In genomic region chr14:79506207-79506606, GRCm38 (mm10) we compare ENCODE assay signal across 21 mouse cellular contexts. TPM values are rescaled to one million over a fixed set of nuclear protein-coding genes. Genes with fewer than 3 reads are reported as not detected.
DNase-seq lines count a peak whose midpoint lies in the region; ATAC-seq lines count a peak whose summit lies in the region.
"Had no signal": no experiment of that assay in that cellular context is flagged by ENCODE, and none has a peak within 500 bp of the region (broad histone marks: within the 10 kb centered on the region; RNA-seq: fewer than 3 reads in every experiment).

No protein-coding gene starts in this region.

- peak; percentile 90 for DNase-seq in heart, embryonic 10.5 days (ENCODE audit: low spot score)
- DNase-seq in heart, postnatal 14 days = no peak
- DNase-seq in liver, embryonic 13.5 days = peak; percentile 75
- no peak for DNase-seq in left cerebral cortex, postnatal 36 days (ENCODE audit: low spot score in 2 of 2)
- no peak for DNase-seq in gastrocnemius, adult 18-20 months (ENCODE audit: low spot score)
- DNase-seq: adrenal gland, postnatal 25 days; cerebellum, adult 2 months; gastrocnemius, postnatal 36 days; heart, postnatal 10 days; kidney, adult 2 months; kidney, postnatal 4 days; spleen, adult 18-20 months; thymus, postnatal 14 days had no signal

- peak overlapping the region; percentile 49 for H3K4me2 ChIP-seq in liver, embryonic 13.5 days
- no peak overlapping the region for H3K4me2 ChIP-seq in stomach, embryonic 15.5 days
- H3K4me2 ChIP-seq: embryonic facial prominence, embryonic 13.5 days; hindbrain, embryonic 15.5 days; midbrain, embryonic 15.5 days had no signal

- H3K4me1 ChIP-seq in heart, embryonic 10.5 days = peaks cover 18% of the 10 kb centered on the region
- peaks cover 85% of the 10 kb centered on the region for H3K4me1 ChIP-seq in erythroblast, embryonic 14.5 days (ENCODE audit: control insufficient read depth)
- H3K4me1 ChIP-seq in liver, embryonic 13.5 days (replicated peaks) = peaks cover 89% of the 10 kb centered on the region
- peaks cover 6% of the 10 kb centered on the region for H3K4me1 ChIP-seq in stomach, embryonic 15.5 days
- H3K4me1 ChIP-seq: midbrain, embryonic 15.5 days had no signal

- WGBS in heart, embryonic 10.5 days = 50% methylated on average over 9 of the region's 9 CpGs
- 24% methylated on average over 9 of the region's 9 CpGs for WGBS in liver, embryonic 13.5 days (ENCODE audit: insufficient replicate concordance)
- WGBS in stomach, embryonic 15.5 days = 70% methylated on average over 9 of the region's 9 CpGs

- peak overlapping the region; percentile 49 for H3K9ac ChIP-seq in liver, embryonic 13.5 days
- no peak overlapping the region for H3K9ac ChIP-seq in stomach, embryonic 15.5 days
- H3K9ac ChIP-seq: embryonic facial prominence, embryonic 13.5 days; hindbrain, embryonic 15.5 days; midbrain, embryonic 15.5 days had no signal

- peaks cover 4% of the 10 kb centered on the region; the same call in 1 of the 2 replicates for H3K36me3 ChIP-seq in heart, embryonic 10.5 days
- H3K36me3 ChIP-seq in erythroblast, embryonic 14.5 days (ENCODE audit: control insufficient read depth) = peaks cover 50% of the 10 kb centered on the region
- H3K36me3 ChIP-seq in liver, embryonic 13.5 days = peaks cover 7% of the 10 kb centered on the region
- H3K36me3 ChIP-seq in stomach, embryonic 15.5 days = no peaks in the 10 kb centered on the region
- H3K36me3 ChIP-seq: hindbrain, embryonic 15.5 days; midbrain, embryonic 15.5 days had no signal

- peak; percentile 99 for ATAC-seq in liver, embryonic 13.5 days (ENCODE audit: low read depth)
- ATAC-seq in stomach, embryonic 15.5 days (ENCODE audit: insufficient read depth, low FRiP score, low read depth) = peak; percentile 81; the same call in 1 of the 2 replicates
- ATAC-seq: activated CD4-positive, CD25-positive, alpha-beta regulatory T cell, adult 4 months; lung, postnatal 0 days; midbrain, embryonic 15.5 days had no signal

- H3K27ac ChIP-seq in heart, embryonic 10.5 days = peak overlapping the region; percentile 22; the same call in 1 of the 2 replicates
- peak overlapping the region; percentile 91 for H3K27ac ChIP-seq in liver, embryonic 13.5 days
- H3K27ac ChIP-seq in stomach, embryonic 15.5 days = no peak overlapping the region
- H3K27ac ChIP-seq: embryonic facial prominence, embryonic 13.5 days; hindbrain, embryonic 15.5 days; midbrain, embryonic 15.5 days had no signal

- no peak overlapping the region for H3K4me3 ChIP-seq in heart, embryonic 10.5 days
- H3K4me3 ChIP-seq in erythroblast, embryonic 14.5 days (replicated peaks) = peak overlapping the region; percentile 45
- peak overlapping the region; percentile 28 for H3K4me3 ChIP-seq in liver, embryonic 13.5 days (replicated peaks)
- no peak overlapping the region for H3K4me3 ChIP-seq in stomach, embryonic 15.5 days (replicated peaks)
- H3K4me3 ChIP-seq: embryonic facial prominence, embryonic 13.5 days; hindbrain, embryonic 15.5 days; midbrain, embryonic 15.5 days had no signal

- intact Hi-C loops in heart, postnatal 14 days (cut with DNase I) = no loop called here
- intact Hi-C loops in left cerebral cortex, postnatal 36 days (cut with DNase I) = no loop called here

- no peaks in the 10 kb centered on the region for H3K9me3 ChIP-seq in heart, embryonic 10.5 days
- no peaks in the 10 kb centered on the region; the same call in 1 of the 2 replicates for H3K9me3 ChIP-seq in erythroblast, embryonic 14.5 days (ENCODE audit: control insufficient read depth, low read length)
- H3K9me3 ChIP-seq in liver, embryonic 13.5 days (replicated peaks) = no peaks in the 10 kb centered on the region
- H3K9me3 ChIP-seq in stomach, embryonic 15.5 days = no peaks in the 10 kb centered on the region
- H3K9me3 ChIP-seq: embryonic facial prominence, embryonic 13.5 days; hindbrain, embryonic 15.5 days; midbrain, embryonic 15.5 days had no signal

- H3K27me3 ChIP-seq in heart, embryonic 10.5 days (ENCODE audit: insufficient read depth, poor library complexity, severe bottlenecking) = no peaks in the 10 kb centered on the region
- H3K27me3 ChIP-seq in erythroblast, embryonic 14.5 days (ENCODE audit: control insufficient read depth) = no peaks in the 10 kb centered on the region
- H3K27me3 ChIP-seq in liver, embryonic 13.5 days = no peaks in the 10 kb centered on the region
- H3K27me3 ChIP-seq in stomach, embryonic 15.5 days (replicated peaks) = no peaks in the 10 kb centered on the region
- H3K27me3 ChIP-seq: CH12.LX; embryonic facial prominence, embryonic 13.5 days; hindbrain, embryonic 15.5 days; midbrain, embryonic 15.5 days had no signal

RNA-seq across cellular contexts. Expression of gene Wbp4, which starts 24.9 kb away (rescaled TPM):
- 28.4 and 33.6 TPM in 2 replicates for polyA plus RNA-seq in heart, embryonic 10.5 days (2016; fragmentation: Nextera tagmentation; extraction: Ambion mirVana)
- total RNA-seq in heart, postnatal 14 days (2021) = 10 to 100 TPM; 19.8 to 21.8 TPM
- 0.82 and 0.86 TPM in 2 replicates for polyA plus RNA-seq in erythroblast, embryonic 14.5 days (2012)
- 17.6 and 20.6 TPM in 2 replicates for polyA plus RNA-seq in liver, embryonic 13.5 days (2015; fragmentation: Nextera tagmentation; extraction: Ambion mirVana)
- 41.0 and 41.5 TPM in 2 replicates for polyA plus RNA-seq in stomach, embryonic 15.5 days (2015; fragmentation: Nextera tagmentation; extraction: Ambion mirVana)
- 10 to 100 TPM; 48.2 to 51.7 TPM for total RNA-seq in left cerebral cortex, postnatal 36 days (2021)
- 10 to 100 TPM; 20.7 to 23.5 TPM for total RNA-seq in gastrocnemius, adult 18-20 months (2021)

RNA-seq across cellular contexts. Expression of gene Elf1, which starts 25.2 kb away (rescaled TPM):
- polyA plus RNA-seq in heart, embryonic 10.5 days (2016; fragmentation: Nextera tagmentation; extraction: Ambion mirVana) = 7.4 and 7.5 TPM in 2 replicates
- 10 to 100 TPM; 20.8 to 21.5 TPM for total RNA-seq in heart, postnatal 14 days (2021)
- 0.65 and 0.69 TPM in 2 replicates for polyA plus RNA-seq in erythroblast, embryonic 14.5 days (2012)
- polyA plus RNA-seq in liver, embryonic 13.5 days (2015; fragmentation: Nextera tagmentation; extraction: Ambion mirVana) = 11.9 and 13.8 TPM in 2 replicates
- polyA plus RNA-seq in stomach, embryonic 15.5 days (2015; fragmentation: Nextera tagmentation; extraction: Ambion mirVana) = 25.1 and 26.1 TPM in 2 replicates
- 1 to 10 TPM; 4.1 to 4.8 TPM for total RNA-seq in left cerebral cortex, postnatal 36 days (2021)
- total RNA-seq in gastrocnemius, adult 18-20 months (2021) = 1 to 10 TPM; 3.8 to 6.4 TPM

RNA-seq across cellular contexts. Expression of gene Kbtbd6, which starts 54.6 kb away (rescaled TPM):
- 2.9 and 3.8 TPM in 2 replicates for polyA plus RNA-seq in heart, embryonic 10.5 days (2016; fragmentation: Nextera tagmentation; extraction: Ambion mirVana)
- under 1 TPM; 0.31 to 0.41 TPM for total RNA-seq in heart, postnatal 14 days (2021)
- polyA plus RNA-seq in erythroblast, embryonic 14.5 days (2012) = 0.09 and 0.25 TPM in 2 replicates
- 2.6 and 3.0 TPM in 2 replicates for polyA plus RNA-seq in liver, embryonic 13.5 days (2015; fragmentation: Nextera tagmentation; extraction: Ambion mirVana)
- 2.7 and 3.7 TPM in 2 replicates for polyA plus RNA-seq in stomach, embryonic 15.5 days (2015; fragmentation: Nextera tagmentation; extraction: Ambion mirVana)
- total RNA-seq in left cerebral cortex, postnatal 36 days (2021) = 1 to 10 TPM; 1.0 to 1.4 TPM
- total RNA-seq in gastrocnemius, adult 18-20 months (2021) = under 1 TPM in 1 of 2 experiments, not detected in 1; 0.14 TPM

Comparison
In these comparisons a context has a peak if more than half of its experiments do, and no peak if none do; other contexts are left out.
1. DNase-seq: peak in heart, embryonic 10.5 days (single experiment) and liver, embryonic 13.5 days (single experiment); none in heart, postnatal 14 days (0 of 2), left cerebral cortex, postnatal 36 days (0 of 2) and gastrocnemius, adult 18-20 months (single experiment).
2. H3K4me3 ChIP-seq: peak in erythroblast, embryonic 14.5 days (single experiment) and liver, embryonic 13.5 days (single experiment); none in heart, embryonic 10.5 days (single experiment) and stomach, embryonic 15.5 days (single experiment).
3. RNA of gene Wbp4, which starts 24.9 kb away (polyA plus RNA-seq): 41.0 to 41.5 TPM in stomach, embryonic 15.5 days, 28.4 to 33.6 TPM in heart, embryonic 10.5 days and 17.6 to 20.6 TPM in liver, embryonic 13.5 days; 0.82 to 0.86 TPM in erythroblast, embryonic 14.5 days; every median in the first group is over 10 times any median in the second.